Mouse (Mus musculus): ENCODE data around the gene Selenom.

Gene Selenom

DNA sequence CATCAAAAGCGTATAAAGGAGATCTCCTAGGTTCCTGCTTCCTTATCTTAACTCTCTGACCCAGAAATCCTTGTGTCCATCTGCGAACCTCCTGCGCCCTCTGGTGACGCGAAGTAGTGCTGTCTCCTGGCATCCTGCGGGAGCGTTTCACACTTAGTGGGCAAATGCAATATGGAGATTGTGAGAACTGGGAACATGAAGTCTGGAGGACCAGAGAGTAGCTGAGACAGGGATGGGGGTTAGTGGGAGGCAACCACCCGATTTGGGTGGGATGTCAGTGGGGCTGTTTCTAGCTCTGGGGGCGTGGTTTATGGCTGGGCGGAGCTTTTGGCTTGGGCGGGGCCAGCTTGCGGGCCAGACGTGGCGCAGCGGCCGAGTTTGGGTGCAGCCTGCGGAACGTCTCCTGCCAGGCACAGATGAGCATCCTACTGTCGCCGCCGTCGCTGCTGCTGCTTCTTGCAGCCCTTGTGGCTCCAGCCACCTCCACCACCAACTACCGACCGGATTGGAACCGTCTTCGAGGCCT, at the start of gene Selenom:
Gene Selenom, plus strand, starts transcription at position 156 of the 526 bp plus-strand sequence.
- peak; percentile 97 for DNase-seq

DNA sequence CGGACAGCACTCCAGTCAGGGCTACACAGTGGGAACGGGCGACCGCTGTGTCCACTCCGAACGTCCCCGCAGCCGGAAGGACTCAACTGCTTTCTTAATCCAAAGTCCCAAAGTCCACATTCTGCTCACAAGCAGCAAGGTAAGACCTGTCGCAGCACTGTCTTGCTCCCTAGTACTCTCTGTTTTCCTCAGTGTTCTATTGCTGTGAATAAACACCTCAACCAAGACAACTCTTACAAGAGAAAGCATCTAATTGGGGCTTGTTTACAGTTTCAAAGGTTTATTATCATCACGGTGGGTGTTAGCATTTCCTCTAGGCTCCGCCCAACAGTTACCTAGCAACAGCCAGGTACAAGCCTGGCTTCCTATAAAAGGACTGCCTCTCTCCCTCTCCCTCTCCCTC, 43.0 kb upstream of the Selenom start:
- DNase-seq, result no peak

DNA sequence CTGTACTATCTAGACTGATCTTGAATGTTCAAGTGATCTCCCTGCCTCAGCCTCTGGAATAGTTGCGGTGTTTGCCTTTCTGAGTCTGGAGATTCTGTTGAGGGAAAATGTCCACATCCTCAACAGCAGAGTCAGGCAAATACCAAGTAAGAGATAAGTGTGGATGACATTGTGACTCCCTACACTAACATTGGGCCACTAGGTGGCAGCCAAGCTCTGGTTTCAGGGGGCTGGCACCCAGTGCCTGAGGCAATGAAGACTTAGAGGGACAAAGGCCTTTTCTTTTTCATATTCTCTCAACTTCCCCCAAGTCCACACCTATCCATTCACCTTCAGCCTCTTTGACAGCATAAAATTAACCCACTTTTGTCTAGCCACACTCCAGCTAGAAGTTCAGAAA, 42.0 kb upstream of the Selenom start:
- DNase-seq, result peak; percentile 95

DNA sequence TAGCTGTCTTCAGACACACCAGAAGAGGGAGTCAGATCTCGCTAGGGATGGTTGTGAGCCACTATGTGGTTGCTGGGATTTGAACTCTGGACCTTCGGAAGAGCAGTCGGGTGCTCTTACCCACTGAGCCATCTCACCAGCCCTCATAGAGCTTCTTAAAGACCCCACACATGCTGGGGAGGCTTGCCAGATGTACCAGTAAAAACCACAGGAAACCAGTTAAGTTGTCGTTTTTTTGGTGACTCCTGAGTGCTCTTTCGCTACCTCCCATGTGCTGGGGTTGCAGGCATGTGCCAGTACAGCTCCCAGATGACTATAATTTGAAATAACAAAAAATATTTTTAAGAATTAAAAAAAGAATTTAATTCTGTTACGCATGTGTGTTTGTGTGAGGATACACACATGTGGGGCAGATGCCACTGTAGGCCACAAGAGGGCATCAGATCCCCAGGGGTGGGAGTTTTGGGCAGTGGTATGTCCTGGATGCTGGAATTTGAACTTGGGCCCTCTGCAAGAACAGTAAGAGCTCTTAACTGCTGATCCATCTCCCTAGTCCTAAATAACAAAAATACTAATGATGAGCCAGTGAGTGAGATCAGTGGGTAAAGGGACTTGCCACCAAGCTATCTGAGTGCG, 39.9 kb upstream of the Selenom start:
- DNase-seq, result no peak

DNA sequence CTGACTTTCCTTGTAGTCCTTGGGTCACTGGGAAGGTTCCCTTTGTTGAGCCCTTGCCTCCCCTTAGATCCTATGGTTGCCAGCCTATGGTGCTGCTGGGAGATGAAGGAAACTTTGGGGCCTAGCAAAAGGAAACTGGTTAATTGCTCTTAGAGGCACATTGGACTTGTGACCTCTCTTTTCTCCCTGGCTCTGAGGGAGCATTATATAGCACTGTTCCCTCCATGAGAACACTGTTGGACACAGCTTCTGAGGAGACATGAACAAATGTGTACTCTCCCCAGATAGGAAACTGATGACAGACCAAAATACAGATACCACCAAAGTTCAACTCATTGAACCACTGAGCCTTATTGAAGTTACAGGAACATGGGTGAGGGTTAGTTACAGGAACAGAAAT, 39.0 kb upstream of the Selenom start:
- no peak for DNase-seq

DNA sequence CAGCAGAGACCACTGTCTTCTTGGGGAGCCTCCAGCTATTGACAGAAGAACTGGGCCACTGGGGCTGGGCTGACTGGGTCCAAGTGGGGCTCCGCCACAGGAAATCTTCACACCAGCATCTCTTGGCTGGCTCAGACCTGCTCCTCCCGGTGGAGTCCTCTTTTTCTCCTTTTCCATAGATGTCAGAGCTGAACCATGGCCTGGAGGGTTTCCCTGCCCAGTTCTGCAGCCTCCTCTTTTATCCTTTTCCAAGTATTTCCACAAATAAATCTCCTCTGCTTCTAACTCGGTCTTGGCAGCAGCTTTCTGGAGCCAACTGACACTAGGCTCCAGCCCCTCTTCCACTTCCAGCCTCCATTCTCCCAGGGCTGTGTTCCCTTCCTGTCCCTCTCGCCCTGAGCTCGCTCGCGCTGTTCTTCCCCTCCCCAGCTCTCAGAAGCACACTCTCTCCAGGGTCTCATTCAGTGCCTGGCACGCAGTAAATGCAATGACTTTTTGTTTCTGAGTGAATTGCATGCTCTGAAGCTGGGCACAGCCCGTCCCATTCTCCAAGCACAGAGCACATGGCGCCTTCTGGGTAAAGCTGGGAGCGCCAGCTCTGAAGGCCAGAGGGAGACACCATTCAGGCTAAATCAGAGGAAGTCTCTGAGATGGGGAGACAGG, 30.4 kb upstream of the Selenom start:
- DNase-seq, result no peak

DNA sequence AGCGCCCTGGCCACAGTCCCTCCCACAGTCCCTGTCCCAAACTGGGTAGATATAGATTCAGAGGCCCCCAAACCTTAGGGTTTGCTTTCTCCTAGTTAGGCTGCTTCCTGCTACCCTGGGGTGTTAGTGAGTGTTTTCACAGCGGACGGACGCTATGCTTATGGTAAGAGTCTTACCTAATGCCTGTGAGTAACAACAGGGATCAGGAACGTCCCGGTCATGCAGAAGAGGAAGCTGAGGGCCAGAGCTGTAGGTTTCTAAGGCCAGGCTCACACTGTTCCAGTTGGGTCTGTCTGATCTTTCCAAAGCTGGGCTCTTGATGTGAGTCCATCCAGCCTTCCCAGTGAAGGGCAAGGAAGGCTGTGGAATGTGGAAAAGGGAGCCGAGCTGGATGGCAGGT, 28.1 kb upstream of the Selenom start:
- no peak for DNase-seq

DNA sequence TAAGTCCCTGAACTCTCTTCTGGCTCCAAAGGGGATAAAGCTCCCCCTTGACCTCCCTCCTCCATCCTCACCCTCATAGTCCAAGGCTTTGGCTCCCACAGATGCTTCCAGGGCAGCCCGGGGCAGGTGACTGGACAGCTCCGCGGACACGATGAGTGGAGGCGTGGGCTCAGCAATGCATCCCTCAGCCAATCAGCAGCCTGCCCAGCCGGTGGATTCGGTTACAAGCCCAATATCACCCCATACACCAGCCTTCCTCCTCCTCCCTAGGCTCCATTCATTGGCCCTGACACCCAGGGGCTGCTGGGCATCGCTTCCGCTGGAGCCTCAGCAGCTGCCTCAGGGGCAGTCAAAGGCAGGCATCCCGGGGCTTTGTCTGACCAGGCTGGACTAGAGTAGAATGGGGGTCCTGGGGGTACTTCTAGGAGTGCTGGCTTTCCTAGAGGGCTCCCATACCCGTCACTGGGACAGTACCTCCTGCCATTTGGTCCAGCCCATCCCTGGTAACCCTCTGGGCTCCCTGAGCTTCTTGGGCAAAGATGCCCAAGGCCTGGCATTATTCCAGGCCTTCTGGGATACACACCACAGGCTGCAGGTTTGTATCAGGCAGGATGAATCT, 26.4 kb upstream of the Selenom start, which contains the start of gene Pla2g3:
Gene Pla2g3, plus strand, starts transcription at position 333 of the 619 bp plus-strand sequence.
- peak; percentile 46 for DNase-seq

DNA sequence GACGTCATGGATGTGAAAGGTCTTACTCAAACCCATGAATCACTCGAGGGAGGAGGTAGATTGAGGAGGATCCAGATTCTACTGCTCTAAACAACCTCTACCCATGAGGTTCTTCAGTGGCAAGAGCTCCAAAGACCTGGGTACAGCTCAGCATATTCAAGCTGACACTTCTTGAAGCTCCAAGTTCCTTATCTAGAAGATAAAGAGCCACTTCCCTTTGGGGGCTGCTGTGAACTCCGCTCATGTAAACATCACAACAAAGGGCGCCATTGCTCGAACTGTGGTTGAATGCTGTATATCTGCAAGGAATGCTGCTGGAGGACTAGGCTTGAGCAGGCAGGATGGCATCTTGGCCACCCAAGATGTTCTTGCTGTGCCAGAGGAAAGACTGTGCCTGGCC, 25.4 kb upstream of the Selenom start:
- DNase-seq, result no peak

DNA sequence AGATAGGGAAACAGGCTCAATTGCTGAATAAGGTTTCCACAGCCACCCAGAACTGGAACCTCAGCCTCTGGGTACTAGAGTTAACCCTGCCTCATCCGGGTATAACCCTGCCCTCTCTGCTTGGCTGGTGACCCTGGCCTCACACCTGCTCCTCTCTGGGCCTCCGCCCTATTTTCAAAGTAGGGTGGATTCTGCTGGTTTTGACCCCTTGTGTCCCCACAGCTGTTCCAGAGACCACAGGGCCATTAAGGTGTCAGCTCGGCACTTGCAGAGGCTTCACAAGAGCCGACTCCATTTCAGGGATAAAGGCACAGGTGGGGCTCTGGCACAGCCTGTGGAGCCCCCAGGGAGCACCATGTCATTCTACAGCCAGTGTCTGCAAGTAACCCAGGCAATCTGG, 21.7 kb upstream of the Selenom start:
- DNase-seq, result peak; percentile 38

DNA sequence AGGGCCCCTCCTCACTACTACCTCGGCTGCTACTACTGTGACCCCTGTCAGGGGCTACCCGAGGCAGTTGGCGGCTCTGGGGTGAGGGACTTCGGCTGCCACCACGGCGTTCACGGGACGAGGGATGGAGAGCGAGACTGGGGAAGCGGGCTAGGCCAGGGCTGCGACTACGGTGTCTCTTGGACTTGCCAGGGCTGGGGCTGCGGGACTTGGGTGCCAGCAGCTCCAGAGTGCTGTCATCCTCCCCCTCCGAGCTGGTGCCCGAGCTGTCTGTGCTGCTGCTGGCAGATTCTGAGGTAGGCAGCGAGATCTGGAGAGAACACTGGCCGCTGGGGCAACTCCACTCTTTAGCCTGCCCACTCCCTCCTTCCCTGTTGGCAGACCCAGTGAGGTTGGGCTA, 19.6 kb upstream of the Selenom start:
- DNase-seq, result peak; percentile 19

DNA sequence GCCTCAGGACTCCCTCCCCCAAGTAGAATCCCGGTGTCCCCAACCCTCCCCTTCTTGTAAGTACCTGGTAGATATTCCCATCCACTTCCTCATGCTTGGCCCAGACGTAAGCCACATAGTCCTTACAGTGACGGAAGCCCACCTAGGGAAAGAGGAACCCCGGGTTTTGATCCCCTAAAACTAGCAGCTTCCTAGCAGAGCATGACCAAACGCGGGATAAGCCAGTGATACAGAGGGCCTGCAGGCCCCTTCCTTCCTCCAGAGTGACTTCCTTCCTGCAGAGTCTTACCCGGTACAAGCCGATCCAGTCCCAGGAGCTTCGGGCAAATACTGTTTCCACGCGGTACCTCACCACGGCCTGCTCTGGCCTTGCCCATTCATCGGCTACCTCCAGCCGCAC, 19.0 kb upstream of the Selenom start:
- no peak for DNase-seq

DNA sequence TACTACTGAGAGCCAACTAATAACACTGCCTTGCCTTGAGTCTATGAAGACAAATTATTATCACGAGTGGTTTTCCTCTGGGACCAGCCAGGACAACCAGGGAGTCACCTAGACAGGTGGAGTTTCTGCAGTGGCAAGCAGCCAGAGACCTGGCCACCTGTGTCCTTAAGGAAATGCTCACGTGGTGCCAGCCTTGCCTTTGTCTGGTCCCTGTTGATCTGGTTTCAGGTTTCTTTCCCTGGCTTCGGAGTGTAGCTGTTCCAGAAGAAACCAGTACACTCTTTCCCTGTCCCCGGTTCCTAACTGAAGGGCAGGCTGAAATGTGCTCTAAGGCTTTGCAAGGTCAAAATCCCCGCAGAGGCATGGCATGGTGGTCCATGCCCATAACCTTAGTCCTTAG, 17.7 kb upstream of the Selenom start:
- peak; percentile 51 for DNase-seq

DNA sequence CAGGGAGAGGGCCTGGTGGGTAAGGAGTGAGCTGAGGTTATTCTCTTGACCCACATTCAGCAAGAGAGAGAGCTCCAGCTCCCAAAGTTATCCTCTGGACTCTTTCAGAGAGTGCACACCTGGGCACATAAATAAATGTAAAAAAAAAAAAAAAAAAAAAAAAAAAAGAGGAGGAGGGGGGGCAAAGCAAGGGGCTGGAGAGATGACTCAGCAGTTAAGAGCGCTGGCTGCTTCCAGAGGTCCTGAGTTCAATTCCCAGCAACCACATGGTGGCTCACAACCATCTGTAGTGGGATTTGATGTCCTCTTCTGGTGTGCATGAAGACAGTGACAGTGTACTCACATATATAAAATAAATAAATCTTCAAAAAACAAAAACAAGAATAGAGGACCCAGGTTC, 17.2 kb upstream of the Selenom start:
- no peak for DNase-seq

DNA sequence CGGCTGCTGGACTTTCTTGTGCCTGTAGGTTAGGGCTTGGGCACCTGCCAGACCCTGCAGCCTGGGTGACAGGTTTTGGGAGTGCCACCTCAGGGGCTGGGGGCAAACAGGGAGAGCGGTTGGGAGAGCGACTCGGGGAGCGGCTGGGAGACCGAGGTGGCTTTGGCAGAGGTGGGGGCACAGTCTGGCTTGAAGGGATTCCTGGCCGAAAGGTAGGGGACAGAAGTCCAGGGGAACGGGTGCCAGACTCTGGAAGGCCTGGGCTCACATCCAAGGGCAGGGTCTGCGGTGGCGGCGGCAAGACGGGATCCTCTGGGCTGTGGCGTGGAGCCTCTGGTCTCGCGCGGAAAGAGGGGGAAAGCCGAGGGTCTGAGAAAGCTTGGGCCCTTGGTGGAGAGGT, 12.4 kb upstream of the Selenom start:
- peak; percentile 63 for DNase-seq

DNA sequence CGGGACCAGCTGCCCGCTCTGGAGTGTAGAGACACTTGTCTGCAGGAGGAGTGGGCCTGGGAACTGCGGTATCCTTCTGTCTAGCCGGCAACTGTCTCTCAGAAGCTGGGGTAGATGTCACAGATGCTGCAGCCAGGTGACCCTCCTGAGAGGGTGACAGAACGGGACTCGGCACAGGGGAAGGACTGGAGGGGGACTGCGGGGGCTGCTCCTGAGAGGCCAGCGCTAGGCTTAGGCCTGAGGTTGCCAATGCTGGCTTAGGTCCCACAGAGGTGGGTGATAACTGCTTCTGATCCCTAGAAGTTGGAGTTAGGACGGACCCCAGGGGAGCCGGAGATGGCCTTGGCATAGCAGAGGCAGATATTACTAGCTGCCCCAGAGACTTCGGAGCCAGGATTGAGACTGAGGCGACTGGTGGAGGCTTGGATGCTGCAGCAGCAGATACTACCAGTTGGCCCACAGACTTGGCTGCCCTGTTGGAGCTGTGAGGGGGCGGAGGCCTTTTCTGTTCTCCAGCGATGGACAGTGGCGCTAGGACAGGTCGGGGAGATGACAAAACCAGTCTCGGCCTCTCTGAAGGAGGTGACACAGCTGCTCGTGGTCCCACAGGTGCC, 11.9 kb upstream of the Selenom start:
- DNase-seq, result peak; percentile 68

DNA sequence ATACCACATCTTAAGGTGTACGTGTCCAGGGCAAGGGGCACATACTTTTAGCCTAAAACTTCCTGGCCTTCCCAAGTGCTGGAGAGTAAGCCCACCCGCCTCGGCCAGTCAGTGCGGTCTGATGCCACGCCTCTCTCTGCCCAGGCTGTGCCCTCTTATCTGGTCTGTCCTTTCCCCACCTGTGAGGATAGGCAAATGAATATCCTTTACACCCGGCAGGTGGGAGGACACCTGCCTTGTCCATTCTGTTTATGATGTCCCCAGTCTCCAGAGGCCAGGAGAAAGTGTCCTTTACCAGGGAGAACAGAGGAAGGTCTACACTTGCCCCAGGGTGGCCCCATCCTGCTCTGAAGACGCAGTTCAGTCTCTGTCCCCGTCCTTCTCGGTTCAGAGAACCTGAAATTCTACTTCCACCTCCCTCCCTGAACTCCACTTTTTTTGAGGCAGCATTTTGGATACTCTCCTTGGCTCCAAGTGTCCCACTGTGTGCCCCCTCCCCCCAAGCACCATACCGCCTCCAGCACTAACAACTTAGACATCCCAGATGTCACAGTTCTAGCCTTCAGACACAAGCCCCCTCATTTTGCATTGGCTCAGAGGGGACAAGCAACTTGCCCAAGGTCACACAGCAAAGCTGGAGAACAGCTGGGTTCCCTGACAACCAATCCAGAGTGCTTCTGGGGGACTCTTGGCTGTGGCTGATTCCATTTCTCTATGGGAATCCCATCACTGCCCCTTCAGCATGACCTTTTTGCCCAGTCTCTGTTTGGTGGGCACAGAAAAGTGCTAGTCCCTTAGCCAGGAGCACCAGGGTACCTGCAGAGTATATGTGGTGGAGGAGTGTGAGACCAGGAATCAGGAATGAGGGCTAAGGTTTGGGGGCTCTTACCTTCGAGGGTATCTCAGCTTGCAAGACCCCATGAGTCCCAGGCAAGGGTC, 10.5 kb upstream of the Selenom start:
- peak; percentile 62 for DNase-seq

DNA sequence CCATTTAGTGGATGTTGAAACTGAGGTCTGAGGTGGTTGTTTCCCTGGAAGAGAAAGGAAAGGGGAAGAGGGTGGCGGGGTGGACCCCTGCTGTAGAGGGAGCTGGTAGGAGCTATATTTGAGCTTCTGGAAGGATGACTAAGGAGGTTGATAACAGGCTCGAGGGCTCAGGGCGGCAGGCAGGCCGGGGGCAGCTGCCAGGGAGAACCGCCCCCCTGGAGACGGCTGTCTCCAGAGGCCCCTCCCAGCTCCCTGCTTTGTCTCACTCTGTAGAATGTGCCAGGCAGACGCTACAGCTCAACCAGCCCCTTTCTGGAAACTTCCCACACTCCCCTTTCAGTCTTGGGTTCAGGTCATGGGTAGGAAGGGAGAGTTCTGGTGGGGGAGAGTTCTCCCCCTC, 6.3 kb upstream of the Selenom start:
- DNase-seq, result no peak

DNA sequence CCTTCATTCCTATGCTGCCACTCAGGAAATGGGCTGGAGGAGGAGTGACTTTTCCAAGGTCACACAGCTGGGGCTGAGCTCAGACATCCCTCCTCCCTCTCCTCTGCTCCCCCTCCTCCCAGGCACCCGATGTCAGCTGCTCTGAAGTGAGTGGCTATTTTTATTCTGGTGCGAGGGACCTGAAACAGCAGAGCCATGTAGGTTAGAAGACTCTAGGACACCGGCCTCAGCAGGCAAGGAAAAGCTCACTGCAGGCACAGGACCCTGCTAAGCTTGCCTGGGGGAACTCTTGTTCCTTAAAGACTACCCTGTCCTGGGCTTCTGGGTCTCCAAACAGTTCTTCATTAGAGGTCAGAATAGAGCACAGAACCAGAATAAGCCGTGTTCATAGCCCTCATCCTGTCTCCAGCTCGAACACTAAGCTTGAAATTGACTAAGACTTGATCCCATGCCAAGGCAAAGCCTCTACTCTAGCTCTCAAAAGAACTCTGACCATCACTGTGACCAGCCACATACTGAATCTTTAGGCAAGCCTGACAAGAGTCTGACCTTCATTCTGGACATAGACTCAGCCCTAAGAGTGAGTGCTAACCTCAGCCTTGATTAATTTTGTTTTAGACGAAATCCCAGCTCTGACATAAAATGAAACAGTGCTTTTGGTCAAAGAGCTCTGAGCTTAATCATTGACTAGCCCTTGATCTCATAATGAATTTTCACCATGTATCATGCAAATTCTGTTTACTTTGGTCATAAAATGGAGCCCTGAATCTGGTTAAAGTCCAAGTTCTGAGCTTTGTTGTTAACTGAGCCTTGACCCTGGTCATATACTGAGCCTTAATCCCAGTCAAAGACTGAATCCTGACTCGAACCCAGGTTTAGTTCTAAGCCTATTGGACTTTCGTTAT, 5.1 kb upstream of the Selenom start:
- DNase-seq, result no peak

DNA sequence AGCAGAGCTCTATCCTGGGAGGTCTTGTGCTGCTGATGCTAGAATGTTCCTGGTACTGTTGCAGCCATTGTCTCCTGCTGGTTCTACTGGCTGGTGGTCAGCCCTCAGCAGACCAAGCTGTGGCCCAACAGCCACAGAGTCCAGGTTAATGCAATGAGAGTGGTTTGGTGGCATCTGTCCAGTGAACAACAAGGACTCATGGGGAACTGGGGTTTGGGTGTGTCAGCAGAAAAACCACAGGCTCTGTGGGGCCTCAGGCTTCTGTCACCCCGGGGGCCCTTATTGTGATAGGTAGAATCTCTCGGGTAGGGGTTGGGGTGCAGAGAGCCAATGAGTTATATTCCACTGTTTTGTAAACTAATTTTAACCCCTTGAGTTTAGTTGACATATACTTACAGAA, 4.2 kb upstream of the Selenom start:
- no peak for DNase-seq

DNA sequence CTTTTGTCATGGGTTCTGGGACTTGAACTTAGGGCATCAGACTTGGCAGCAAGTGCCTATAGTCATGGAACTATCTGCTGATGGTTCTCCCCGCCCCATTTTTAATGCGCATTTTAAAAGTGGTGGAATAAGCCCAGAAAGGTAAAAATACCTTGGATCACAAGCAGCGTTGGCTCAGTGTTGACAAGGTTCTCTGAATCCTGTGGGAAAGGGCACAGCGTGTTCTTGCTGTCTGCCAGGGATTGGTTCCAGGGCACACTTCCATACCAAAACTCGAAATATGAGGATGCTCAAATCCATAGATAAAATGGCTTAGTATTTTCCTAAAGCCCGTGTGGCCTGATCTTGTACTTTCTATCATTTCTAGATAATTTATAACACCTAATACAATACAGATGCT, 1.2 kb upstream of the Selenom start:
- peak; percentile 84 for DNase-seq

Data from cerebellum, adult 9-10 months (tissue).